Mouse (Mus musculus) spleen, postnatal 10 days (tissue): ENCODE measurements at regions not wholly inside any gene's neighbourhood (a gene's known extent, or its start where the extent isn't known, plus 50 kb on each side); places are given as distances from the start of the nearest gene placed in this dataset.

Source experiments
- DNase-seq, 2 experiments: peaks; one replicate each; pipeline ENCODE4 v3.0.0; 2021 to 2022; ENCODE audit warnings: low spot score in 2 of 2

DNA sequence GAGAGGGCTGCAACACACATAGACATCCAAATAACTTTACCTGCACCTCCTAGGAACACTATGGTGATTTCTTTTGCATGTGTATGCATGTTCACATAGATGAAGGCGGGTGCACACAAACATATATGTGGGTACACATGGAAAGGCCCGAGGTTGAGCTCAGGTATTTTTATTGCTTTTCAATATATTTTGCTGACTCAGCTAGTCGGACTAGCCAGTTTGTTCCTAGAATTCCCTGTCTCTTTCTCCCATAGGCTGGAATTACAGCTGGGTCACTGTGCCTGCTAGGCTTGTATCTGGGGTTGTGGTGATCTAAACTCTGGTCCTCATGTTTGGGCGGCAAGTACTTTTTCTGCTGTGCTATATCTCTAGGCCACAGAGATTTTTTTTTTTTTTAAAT, 166.1 kb upstream of the Mki67 start:
- DNase-seq = no peak

DNA sequence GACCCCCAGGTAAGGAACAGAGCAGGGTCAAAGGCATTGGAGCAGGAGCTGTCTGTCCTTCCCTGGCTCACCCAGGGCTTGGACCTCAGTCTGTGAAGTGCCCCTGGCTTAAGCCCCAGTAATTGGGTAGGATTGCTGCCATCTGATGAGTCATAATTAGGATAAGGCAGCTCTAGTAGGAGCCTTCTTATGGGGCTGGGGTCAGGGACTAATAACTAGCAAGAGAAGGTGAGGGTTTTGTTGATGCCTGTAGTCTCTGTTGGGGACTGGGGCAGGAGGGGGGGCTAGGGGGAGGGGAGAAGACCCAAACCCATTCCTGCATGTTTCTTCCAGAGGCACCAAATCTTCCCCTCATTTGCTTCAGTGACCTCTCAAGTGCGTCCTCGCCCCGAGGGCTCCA, 172.4 kb upstream of the Mki67 start:
- DNase-seq = no peak

- DNase-seq = no peak
Measured at GRCm38 (mm10) chr7:135889016-135889726, 173.0 kb upstream of the Mki67 start.

DNA sequence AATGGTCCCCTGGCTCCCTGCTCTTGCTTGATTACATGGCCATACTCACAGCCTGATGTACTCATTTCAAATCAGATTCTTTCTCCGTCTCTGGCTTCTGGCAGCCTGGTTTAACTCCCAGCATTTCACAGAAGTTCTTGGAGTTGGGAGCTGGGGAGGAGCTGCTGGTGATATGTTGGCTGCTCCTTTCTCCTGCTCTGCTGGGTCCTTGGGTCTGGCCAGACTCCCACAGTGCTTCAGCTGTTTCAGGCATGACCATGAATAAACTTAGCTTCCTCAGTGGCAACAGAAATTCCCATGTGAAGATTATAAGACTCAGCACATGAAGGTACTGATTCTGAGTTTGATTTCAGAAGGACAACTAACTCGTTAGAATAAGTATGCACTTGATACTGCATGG, 182.7 kb upstream of the Mki67 start:
- no peak for DNase-seq

GRCm38 (mm10) chr7:135899765-135900164, 183.6 kb upstream of the Mki67 start:
- DNase-seq = no peak

- DNase-seq = no peak
Measured at GRCm38 (mm10) chr7:135900861-135901321, 184.7 kb upstream of the Mki67 start.

DNA sequence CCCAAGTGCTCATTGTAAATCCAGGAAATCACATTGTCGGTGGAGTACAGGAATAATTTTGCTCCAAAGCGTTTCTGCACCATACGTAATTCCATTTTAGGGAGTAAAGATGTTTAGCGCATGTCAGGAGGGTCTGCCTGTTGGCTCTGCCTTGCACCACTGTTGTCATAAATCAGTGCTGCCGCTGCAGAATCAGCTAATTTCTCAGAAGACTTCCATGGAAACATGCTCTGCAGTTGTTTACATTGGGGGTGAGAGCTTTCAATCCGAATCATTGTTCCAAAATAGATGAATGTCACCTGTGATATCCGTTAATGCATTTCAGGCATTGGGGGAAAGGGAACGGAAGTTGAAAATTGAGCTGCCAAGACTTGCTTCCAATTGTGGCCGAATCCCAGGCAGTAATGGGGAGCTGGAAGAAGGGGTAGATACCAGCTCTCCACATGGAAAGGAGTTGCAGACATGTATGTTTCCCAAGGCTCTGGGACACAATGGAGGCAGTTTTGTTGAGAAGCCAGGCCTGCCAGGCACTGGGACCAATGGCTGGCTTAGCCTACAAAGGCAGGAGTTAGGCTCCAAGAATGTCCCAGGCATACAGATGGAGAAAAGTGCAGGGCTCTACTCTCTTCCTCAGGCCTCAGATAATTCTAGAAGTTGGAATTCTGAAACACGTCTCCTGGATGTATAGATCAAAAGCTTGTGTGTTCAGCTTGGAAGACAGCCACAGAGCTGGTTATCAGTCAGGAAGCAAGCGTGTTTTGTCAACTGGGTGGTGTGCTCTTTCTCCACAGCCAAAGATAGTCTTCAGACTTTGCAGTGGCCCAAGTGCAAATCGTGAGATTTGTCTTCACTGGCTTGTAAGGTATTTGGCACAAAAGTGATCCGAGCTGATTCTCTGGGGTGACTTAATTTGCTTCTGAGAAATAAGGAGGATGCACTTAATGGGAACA, 186.2 kb upstream of the Mki67 start:
- no peak for DNase-seq

GRCm38 (mm10) chr7:135911376-135911775, 195.2 kb upstream of the Mki67 start:
- no peak for DNase-seq

GRCm38 (mm10) chr7:135913923-135914634, 197.9 kb upstream of the Mki67 start:
- DNase-seq = no peak

DNA sequence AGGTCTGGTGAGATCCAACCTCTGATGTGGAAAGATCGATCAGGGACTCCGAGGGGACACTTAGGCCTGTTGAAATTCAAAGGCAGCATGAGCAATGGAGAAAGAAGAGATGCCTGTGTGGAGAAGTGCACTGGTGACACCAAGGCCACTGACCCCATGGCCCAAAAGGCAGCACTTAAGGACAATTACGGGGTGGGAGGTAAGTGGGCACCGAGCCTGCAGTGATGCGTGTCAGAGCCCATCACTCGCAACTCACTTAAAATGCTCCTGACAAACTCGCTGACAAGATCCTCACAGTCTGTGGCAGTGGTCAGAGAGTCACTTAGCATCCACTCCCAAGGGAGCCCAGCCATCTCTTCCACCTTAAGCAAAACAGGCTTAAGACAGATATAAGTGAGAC, 207.7 kb upstream of the Mki67 start:
- no peak for DNase-seq

GRCm38 (mm10) chr7:135924641-135925040, 208.5 kb upstream of the Mki67 start:
- no peak for DNase-seq

DNA sequence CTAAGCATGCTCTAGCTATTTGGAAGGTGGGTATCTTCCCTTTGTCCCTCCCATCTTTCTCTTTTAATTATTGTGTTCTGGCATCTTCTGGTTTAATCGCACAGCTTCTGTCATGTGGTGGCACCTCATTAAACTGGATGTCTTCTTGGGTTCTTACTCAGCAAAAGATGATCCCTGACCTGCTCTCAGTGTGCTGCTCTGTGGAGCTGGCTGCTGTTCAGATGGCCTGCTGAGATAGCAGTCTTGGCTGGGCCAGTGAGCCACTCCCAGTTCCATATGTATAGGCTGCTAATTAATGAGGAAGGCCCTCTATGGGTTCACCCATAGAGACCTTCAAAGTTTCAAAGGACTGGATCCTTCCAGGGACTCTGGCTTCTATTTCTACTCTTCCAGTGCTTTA, 213.9 kb upstream of the Mki67 start:
- DNase-seq = no peak

DNA sequence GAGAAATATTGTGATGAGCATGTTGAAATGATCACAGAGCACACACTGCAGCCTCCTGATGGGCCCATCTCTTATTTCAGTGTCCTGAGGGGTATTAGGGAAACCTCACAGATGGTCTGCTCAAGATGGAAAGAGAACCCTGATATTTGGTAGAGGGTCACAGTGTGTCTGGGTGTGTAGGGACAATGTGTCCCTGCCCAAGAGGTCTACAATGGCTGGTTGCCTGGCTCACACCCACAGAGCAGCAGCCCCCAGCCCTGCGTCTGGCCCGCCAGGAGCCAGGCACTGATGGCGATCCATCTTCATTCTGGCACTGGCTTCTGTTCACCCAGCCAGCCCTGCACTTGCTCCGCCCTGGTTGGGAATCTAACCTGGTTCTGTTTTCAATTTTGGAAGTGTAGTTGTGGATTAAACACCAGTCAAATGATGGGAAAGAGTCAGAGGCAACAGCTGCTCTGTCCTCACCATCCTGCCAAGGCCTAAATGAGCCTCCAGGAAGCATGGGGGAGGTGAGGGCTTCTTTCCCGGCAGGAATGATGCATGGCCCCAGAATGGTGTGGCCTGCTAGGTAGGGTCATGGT, 216.5 kb upstream of the Mki67 start:
- no peak for DNase-seq

- no peak for DNase-seq
Measured at GRCm38 (mm10) chr7:135935180-135935579, 219.0 kb upstream of the Mki67 start.

GRCm38 (mm10) chr7:135937465-135937864, 221.3 kb upstream of the Mki67 start:
- DNase-seq = no peak

GRCm38 (mm10) chr7:135939341-135939740, 223.2 kb upstream of the Mki67 start:
- no peak for DNase-seq

GRCm38 (mm10) chr7:135942826-135943225, 226.7 kb upstream of the Mki67 start:
- no peak for DNase-seq

- no peak for DNase-seq
Measured at GRCm38 (mm10) chr7:135946071-135946646, 230.0 kb upstream of the Mki67 start.

DNA sequence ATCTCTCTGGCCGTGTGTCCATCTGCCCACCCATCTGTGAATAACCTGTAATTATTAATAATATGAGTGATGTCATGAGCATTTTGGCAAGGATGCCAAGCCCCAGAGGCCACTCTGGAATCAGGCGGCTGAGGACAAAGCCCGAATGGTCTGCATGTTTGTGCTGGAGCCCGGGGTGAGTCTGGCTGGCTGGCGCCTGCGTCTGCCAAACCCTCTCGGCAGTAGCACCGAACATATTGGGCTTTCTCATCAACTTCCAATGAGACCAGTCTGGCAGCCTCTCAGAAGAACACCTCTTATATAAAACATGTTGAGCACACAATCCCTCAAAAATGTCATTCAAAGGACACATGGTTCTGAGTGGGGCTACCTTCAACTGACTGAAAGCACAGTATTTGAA, 244.9 kb upstream of the Mki67 start:
- no peak for DNase-seq

GRCm38 (mm10) chr7:135965528-135965927, 249.4 kb upstream of the Mki67 start:
- no peak for DNase-seq

GRCm38 (mm10) chr7:135966231-135966630, 250.1 kb upstream of the Mki67 start:
- DNase-seq = no peak

DNA sequence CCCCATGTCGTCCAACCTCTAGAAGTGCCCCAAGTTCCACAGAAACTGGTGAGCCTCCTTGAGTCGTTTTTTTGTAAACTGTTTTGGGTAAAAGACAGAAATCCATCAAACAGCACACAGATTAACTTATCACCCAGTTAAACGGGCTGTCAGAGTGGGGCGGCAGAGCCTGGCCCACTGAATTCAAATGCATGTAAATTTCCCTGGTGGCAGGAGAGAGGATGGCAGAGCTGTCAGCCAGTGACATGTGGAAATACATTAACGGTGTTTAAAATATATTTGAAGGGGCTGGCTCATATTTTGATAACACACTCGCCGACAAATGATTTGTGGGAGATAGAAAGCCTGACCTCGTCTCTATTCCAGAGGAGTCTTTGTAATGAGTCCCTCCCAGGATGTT, 252.5 kb upstream of the Mki67 start:
- no peak for DNase-seq
